Mouse (Mus musculus) testis, adult 2 months (tissue): ENCODE measurements at regions not wholly inside any gene's neighbourhood (a gene's known extent, or its start where the extent isn't known, plus 50 kb on each side); places are given as distances from the start of the nearest gene placed in this dataset.
A peak's percentile ranks its signal among the peaks of the same experiment; 100 is the strongest.

Experiments used
- H3K27ac ChIP-seq: fragments of 200-500 bp; 2 replicates; pipeline ENCODE4 v1.5.1; 2012; ENCODE audit warnings: low read depth, low read length; ENCODE audit not compliant: control insufficient read depth, insufficient read depth
- H3K27me3 ChIP-seq: fragments of 200-500 bp; 2 replicates; pipeline ENCODE4 v1.6.1; 2012; ENCODE audit warnings: mild to moderate bottlenecking, low read length, moderate library complexity; ENCODE audit not compliant: control insufficient read depth, insufficient read depth
- H3K36me3 ChIP-seq: fragments of 200-500 bp; 2 replicates; pipeline ENCODE4 v1.6.1; 2012; ENCODE audit warnings: mild to moderate bottlenecking, low read length; ENCODE audit not compliant: control insufficient read depth, insufficient read depth
- H3K4me1 ChIP-seq: fragments of 200-500 bp; 2 replicates; pipeline ENCODE4 v1.6.1; 2012; ENCODE audit warnings: low read length; ENCODE audit not compliant: control insufficient read depth, insufficient read depth
- H3K4me3 ChIP-seq: fragments of 200-500 bp; 2 replicates; pipeline ENCODE4 v1.5.1; 2012; ENCODE audit warnings: low read depth, mild to moderate bottlenecking, low read length, moderate library complexity, mixed read lengths; ENCODE audit not compliant: control insufficient read depth
- CTCF ChIP-seq: fragments of 200-500 bp; IDR thresholded peaks from 2 replicates; pipeline ENCODE4 v1.5.1; 2012; ENCODE audit warnings: low read depth, mild to moderate bottlenecking, inconsistent platforms, low read length, moderate library complexity; ENCODE audit not compliant: control insufficient read depth, insufficient read depth, insufficient replicate concordance
- POLR2A ChIP-seq: fragments of 200-500 bp; IDR thresholded peaks from 2 replicates; pipeline ENCODE4 v1.6.1; 2012; ENCODE audit warnings: low read depth, mild to moderate bottlenecking, inconsistent platforms, low read length, moderate library complexity; ENCODE audit not compliant: control insufficient read depth

DNA sequence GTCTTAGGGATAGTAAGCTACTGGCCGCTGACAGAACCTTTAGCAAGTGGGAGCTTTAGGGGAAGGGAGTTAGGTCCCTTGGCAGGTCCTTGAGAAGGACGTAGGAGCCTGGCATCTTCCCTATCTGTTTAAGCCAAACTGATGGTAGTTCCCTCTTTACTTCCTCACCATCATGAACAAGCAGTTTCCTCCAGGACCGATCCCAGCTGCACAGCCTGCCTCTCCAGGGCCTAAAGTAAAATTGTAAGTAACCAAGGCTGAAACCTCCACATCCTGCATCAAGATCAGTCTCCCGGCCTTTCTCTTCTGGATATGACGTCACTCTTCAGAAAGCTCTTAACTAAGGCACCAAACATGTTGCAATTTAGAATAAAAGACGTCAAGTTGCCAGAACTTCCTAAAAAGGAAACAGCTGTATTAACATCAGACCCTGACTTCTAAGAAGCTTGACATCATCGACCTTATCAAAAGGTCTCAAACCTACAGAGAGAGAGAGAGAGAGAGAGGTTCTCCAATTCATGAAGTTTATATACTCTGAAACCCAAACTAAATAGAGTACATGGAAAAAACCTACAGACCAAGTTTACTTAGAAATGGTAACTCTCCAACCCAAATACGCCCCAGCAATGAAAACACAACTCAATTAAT lies 94.9 kb downstream of the Il20rb start:
- TF ChIP-seq CTCF, result no peak
- no peak for TF ChIP-seq POLR2A
- H3K4me1 ChIP-seq, result peaks cover 7% of the 10 kb centered on the region
- no peak overlapping the region for H3K4me3 ChIP-seq
- no peaks in the 10 kb centered on the region for H3K27me3 ChIP-seq
- H3K36me3 ChIP-seq, result no peaks in the 10 kb centered on the region
- H3K27ac ChIP-seq, result no peak overlapping the region

DNA sequence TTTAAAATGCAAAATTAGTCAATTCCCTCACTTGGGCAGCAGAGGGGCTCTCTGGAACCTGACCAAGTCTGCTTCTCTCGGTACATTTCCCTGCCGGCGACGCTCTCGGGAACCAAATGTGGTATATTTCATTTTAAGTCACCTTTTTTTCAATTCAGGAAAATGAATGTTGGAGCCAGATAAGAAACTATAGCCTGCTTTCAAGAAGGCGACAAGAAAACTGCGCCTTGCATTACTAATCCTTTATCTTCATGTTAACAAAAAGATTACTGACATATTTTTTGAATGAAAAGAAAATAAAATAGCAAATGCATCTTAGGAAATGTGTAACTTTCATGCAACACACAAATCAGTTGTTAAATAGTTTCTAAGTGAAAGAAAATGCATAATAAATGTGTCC lies 98.2 kb downstream of the Il20rb start:
- Histone ChIP-seq H3K4me1 (peaks cover 9% of the 10 kb centered on the region), H3K4me3 (no peak overlapping the region), H3K27ac (no peak overlapping the region), H3K27me3 (no peaks in the 10 kb centered on the region), H3K36me3 (no peaks in the 10 kb centered on the region)
- no peak for TF ChIP-seq CTCF
- no peak for TF ChIP-seq POLR2A

DNA sequence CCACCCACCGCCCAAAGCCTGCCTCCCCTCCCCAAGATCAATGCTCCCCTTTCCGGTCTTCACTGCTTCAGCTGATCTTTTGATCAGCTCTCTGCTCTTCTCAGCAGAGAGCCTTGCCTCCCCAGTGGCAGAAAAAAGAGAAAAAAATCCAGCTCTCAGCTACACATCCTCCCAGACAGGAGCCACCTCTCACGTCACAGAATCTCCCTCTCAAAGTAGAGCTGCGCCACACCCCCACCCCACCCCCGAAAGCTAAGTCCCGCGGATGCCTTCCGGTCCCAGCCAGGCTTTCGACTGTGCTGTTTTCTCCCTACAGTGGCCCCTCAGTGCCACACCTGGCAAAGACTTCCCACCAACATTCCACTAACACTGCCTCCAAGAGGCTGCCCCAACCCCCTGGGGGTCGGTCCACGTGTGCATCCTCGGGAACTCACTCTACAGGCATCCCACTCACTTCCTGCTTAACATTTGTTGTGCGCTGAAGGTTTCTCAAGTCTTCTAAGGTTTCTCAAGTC lies 99.4 kb downstream of the Il20rb start:
- TF ChIP-seq CTCF (no peak), POLR2A (no peak)
- no peaks in the 10 kb centered on the region for H3K27me3 ChIP-seq
- no peak overlapping the region for H3K27ac ChIP-seq
- H3K36me3 ChIP-seq, result no peaks in the 10 kb centered on the region
- H3K4me1 ChIP-seq, result peaks cover 9% of the 10 kb centered on the region
- H3K4me3 ChIP-seq, result no peak overlapping the region

DNA sequence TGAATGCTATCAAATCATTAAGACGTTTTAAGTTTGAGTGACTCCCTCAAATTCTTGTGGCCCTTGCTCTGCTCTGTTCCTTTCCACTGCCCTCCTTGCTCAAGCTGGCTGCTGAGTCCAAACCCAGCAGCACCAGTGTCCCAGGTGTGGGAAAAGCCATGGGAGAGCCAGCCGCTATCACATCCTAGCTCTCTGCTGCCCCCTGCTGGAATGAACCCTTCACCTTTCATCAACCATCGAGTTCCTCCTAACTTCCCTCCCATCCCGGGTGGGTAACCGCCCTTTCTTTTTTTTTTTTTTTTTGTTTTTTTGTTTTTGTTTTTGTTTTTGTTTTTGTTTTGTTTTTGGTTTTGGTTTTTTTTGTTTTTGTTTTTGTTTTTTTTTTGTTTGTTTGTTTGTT lies 104.1 kb downstream of the Il20rb start:
- TF ChIP-seq CTCF, result peak; percentile 83; the same call in 1 of the 2 replicates
- TF ChIP-seq POLR2A, result no peak
- Histone ChIP-seq H3K4me1 (peaks cover 9% of the 10 kb centered on the region), H3K27me3 (no peaks in the 10 kb centered on the region), H3K36me3 (no peaks in the 10 kb centered on the region), H3K4me3 (no peak overlapping the region), H3K27ac (no peak overlapping the region)

DNA sequence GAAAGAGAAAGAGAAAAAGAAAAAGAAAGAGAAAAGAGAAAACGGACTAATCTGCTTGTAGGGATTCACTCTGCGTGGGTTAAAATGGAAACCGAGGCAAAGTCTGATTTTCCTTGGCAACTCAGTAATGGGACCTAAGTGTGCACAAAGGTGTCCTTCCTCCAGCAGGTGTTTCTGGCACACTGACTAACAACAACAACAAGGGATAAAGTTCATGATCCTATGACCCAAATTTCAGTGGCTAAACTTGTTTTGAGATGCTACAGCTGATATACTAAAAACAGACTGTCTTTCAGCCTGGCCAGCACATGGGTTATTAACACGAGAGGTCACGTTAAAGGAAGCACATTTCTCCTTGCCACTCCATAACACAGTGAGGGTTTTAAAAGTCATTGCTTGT lies 116.7 kb downstream of the Il20rb start:
- H3K27me3 ChIP-seq, result no peaks in the 10 kb centered on the region
- no peak for TF ChIP-seq CTCF
- no peak for TF ChIP-seq POLR2A
- no peaks in the 10 kb centered on the region for H3K4me1 ChIP-seq
- H3K27ac ChIP-seq, result no peak overlapping the region
- no peaks in the 10 kb centered on the region for H3K36me3 ChIP-seq
- no peak overlapping the region for H3K4me3 ChIP-seq

DNA sequence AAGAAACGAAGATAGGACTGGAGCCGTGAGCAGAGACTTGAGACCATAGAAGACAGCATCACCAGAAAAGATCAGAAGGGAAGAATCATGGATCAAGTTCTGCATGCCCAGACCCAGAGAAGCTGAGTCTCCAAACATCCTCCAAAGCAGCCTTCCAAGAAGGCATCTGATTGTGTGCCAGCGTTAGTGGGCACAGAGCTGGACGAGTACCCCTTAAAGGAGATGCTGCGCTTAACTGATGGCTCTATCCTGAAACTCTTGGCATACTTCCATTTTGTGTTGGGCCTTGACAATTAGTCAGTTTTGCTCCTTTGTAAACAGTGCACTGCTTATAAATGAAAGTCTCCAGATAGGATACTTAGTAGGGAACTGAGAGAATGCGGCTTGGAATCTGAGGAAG lies 119.8 kb downstream of the Il20rb start:
- Histone ChIP-seq H3K36me3 (no peaks in the 10 kb centered on the region), H3K27me3 (no peaks in the 10 kb centered on the region), H3K4me3 (no peak overlapping the region), H3K27ac (no peak overlapping the region), H3K4me1 (no peaks in the 10 kb centered on the region)
- TF ChIP-seq POLR2A, result no peak
- TF ChIP-seq CTCF, result no peak

DNA sequence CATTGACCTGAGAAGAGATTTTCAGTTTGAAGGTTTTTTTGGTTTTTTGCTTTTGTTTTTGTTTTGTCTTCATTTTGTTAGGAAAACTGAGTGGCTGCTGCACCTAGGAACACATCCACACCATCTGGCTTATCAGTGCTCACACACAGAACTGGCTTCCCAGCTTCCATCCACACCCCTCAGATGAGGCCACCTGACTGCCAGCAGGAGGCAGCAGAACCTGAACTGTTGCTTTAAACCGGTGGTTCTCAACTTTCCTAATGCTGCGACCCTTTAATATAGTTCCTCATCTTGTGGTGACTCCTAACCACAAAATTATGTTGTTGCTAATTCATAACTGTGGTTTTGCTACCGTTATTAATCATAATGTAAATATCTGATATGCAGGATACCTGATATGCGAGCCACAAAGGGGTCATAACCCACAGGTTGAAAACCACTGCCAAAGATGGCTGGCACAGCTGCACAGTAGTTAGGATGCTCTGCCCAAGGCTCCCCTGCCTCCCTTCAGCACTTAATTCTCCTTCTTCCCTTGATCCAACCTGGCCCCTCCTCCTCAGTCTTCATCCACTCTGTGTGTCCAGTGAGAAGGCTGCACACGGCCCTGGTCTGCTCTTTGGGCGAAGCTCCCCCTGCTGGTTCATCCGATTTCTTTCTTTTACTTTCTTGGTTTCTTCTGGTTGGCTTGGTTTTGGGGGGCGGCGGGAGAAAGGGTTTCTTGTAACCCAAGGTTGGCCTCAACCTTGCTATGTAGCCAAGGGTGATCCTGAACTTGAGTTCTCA lies 126.5 kb downstream of the Il20rb start:
- no peak overlapping the region for H3K4me3 ChIP-seq
- H3K4me1 ChIP-seq, result no peaks in the 10 kb centered on the region
- no peaks in the 10 kb centered on the region for H3K27me3 ChIP-seq
- no peaks in the 10 kb centered on the region for H3K36me3 ChIP-seq
- TF ChIP-seq POLR2A (no peak), CTCF (peak; percentile 14; the same call in 1 of the 2 replicates)
- H3K27ac ChIP-seq, result no peak overlapping the region
